Mouse (Mus musculus) kidney, adult 2 months (tissue): ENCODE measurements around the gene Igfbp1.

Experiments used
- CTCF ChIP-seq: fragments of 200-500 bp; conservative IDR thresholded peaks from 2 replicates; pipeline ENCODE4 v1.5.1; 2011; ENCODE audit warnings: low read depth, mild to moderate bottlenecking, control low read depth, low read length, moderate library complexity, mixed read lengths; ENCODE audit not compliant: insufficient read depth, insufficient read length
- POLR2A ChIP-seq: fragments of 200-500 bp; IDR thresholded peaks from one replicate; pipeline ENCODE4 v1.6.1; 2011; ENCODE audit warnings: low read depth, low read length, control low read depth

DNA sequence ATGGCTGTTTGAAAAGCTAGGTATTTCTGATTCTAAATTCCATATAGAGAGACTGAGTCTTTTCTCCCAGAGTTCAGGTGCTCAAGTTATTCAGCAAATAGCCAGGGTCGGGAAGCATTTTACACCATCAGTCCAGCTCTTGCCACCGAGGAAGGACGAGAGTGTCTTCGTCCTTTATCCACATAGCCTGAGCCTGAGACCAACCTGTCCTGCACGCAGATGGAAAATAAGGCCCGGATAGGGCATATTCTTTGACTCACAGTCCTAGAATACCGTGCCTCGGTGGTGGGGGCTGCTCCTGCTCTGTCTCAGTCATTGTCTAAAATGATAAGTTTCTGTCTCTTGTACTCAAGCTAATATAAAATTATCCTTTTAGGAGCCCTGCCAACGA is 2.8 kb downstream of the Igfbp1 start:
- TF ChIP-seq POLR2A (no peak), CTCF (no peak)
